Mouse (Mus musculus): ENCODE results near the gene Eif4g3.

DNA sequence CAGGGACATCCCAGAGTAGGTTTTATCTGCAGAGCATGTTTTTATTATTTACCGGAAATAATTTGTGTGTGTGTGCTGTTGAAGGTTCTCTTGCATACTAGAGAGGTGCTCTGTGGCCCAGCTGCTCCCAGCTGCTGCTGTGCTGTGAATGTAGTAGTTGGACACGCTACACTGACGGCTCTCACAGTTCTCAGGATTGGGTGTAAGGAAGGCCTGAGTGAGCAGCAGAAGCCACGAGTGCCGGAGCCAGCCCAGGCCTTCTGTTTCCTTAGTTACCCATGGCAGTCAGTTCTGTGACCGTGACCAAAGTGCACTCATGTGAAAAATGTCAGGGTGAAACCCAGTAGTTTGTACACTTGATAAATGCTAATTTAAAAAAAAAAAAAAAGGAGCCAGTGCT, 25.2 kb downstream of the Eif4g3 start:
- TF ChIP-seq POLR2A (IDR thresholded peaks at IDR 0.05; ENCODE audit: control insufficient read depth, low read depth, low read length) (no peak), CTCF (IDR thresholded peaks at IDR 0.05; ENCODE audit: control insufficient read depth, insufficient read depth, insufficient replicate concordance, low read depth, low read length) (no peak)
